Mouse (Mus musculus): ENCODE results near the gene Zfhx3. TPM values are rescaled to one million over a fixed set of nuclear protein-coding genes. Genes with fewer than 3 reads are reported as not detected.

Gene Zfhx3
- polyA plus RNA-seq, 1 experiment from 2014 or later, result 38.7 TPM

DNA sequence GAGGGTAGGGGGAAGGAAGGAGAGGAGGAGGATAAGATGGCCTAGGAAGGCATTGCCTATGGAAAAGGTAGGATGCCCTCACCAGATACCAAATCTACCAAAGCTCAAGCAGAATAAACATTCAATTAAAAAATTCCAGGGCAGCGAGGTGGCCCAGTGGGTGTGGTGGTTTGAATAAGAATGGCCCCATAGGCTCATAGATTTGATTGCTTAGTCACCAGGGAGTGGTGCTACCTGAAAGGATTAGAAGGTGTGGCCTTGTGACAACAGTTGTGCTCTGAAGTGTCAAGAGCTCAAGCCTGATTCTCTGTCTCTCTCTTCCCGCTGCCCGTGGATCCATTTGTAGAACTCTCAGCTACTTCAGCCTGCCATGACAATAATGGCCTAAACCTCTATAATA, 703.2 kb downstream of the Zfhx3 start:
- no peak overlapping the region for H3K9ac ChIP-seq
- 75% methylated on average over 3 of the region's 3 CpGs for WGBS
- H3K9me3 ChIP-seq, result no peaks in the 10 kb centered on the region
- H3K4me1 ChIP-seq, result no peaks in the 10 kb centered on the region
- no peaks in the 10 kb centered on the region for H3K36me3 ChIP-seq
- ATAC-seq (ENCODE audit: low FRiP score, low read depth), result no peak
- no peak overlapping the region for H3K4me3 ChIP-seq
- H3K27me3 ChIP-seq (replicated peaks), result no peaks in the 10 kb centered on the region
- no peak overlapping the region for H3K27ac ChIP-seq
- H3K4me2 ChIP-seq (replicated peaks), result no peak overlapping the region

GRCm38 (mm10) chr8:108647556-108647955, 705.1 kb downstream of the Zfhx3 start:
- H3K36me3 ChIP-seq, result no peaks in the 10 kb centered on the region
- no peaks in the 10 kb centered on the region for H3K9me3 ChIP-seq
- no peaks in the 10 kb centered on the region for H3K4me1 ChIP-seq
- H3K4me3 ChIP-seq, result no peak overlapping the region
- ATAC-seq (ENCODE audit: low FRiP score, low read depth), result no peak
- H3K27me3 ChIP-seq (replicated peaks), result no peaks in the 10 kb centered on the region
- no peak overlapping the region for H3K9ac ChIP-seq
- H3K27ac ChIP-seq, result no peak overlapping the region
- H3K4me2 ChIP-seq (replicated peaks), result no peak overlapping the region
- 38% methylated on average over 8 of the region's 8 CpGs for WGBS

DNA sequence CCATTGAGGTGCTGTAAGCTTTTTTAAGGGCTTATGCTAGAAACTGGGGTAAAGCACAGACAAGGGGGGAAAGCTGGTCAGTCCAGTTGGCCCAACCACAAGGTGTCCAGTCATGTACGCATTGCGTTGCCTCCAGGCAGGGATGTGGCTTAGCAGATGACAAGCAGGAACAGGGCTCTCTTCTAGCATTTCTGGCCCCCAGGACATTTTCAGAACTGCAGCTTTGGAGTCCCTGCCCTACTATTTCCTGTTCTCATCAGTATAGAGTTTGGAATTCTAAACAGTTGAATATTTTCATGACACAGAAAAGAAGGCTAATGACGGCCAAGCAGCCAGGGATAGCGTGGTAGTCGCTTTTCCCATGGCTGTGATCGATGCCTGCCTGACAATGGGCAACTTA, 706.5 kb downstream of the Zfhx3 start:
- H3K4me3 ChIP-seq, result no peak overlapping the region
- no peaks in the 10 kb centered on the region for H3K9me3 ChIP-seq
- no peaks in the 10 kb centered on the region for H3K4me1 ChIP-seq
- no peak overlapping the region for H3K4me2 ChIP-seq (replicated peaks)
- H3K27me3 ChIP-seq (replicated peaks), result no peaks in the 10 kb centered on the region
- 89% methylated on average over 6 of the region's 6 CpGs for WGBS
- H3K27ac ChIP-seq, result no peak overlapping the region
- no peak for ATAC-seq (ENCODE audit: low FRiP score, low read depth)
- H3K36me3 ChIP-seq, result no peaks in the 10 kb centered on the region
- no peak overlapping the region for H3K9ac ChIP-seq

DNA sequence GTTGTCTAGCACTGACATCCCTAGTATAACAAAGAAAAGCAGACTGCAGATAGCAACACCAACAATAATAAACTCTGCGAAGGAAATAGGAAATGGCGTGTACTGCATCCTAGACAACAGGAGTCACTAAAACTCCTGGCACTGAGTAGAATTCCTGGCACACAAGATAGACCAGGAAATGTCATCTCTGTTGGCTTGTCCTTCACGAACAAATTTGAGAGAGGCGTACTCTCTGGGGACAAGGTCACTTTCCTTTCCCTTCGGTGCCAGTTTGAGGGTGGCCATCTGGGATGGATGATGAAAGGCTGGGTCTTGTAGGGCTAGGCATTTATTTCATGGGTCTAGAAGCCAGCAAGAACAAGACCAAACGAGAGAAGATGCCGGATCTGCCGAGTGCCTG, 708.4 kb downstream of the Zfhx3 start:
- ATAC-seq (ENCODE audit: low FRiP score, low read depth), result no peak
- H3K27ac ChIP-seq, result no peak overlapping the region
- no peaks in the 10 kb centered on the region; the same call in 1 of the 2 replicates for H3K4me1 ChIP-seq
- no peaks in the 10 kb centered on the region for H3K9me3 ChIP-seq
- H3K4me2 ChIP-seq (replicated peaks), result no peak overlapping the region
- no peak overlapping the region for H3K9ac ChIP-seq
- no peaks in the 10 kb centered on the region for H3K36me3 ChIP-seq
- 92% methylated on average over 8 of the region's 8 CpGs for WGBS
- no peak overlapping the region for H3K4me3 ChIP-seq
- no peaks in the 10 kb centered on the region for H3K27me3 ChIP-seq (replicated peaks)

- WGBS, result 43% methylated on average over 5 of the region's 5 CpGs
- H3K4me2 ChIP-seq (replicated peaks), result no peak overlapping the region
- H3K36me3 ChIP-seq, result no peaks in the 10 kb centered on the region
- no peak for ATAC-seq (ENCODE audit: low FRiP score, low read depth)
- H3K9me3 ChIP-seq, result no peaks in the 10 kb centered on the region
- H3K4me1 ChIP-seq, result no peaks in the 10 kb centered on the region
- H3K9ac ChIP-seq, result no peak overlapping the region
- no peak overlapping the region for H3K4me3 ChIP-seq
- no peaks in the 10 kb centered on the region for H3K27me3 ChIP-seq (replicated peaks)
- no peak overlapping the region for H3K27ac ChIP-seq
Measured at GRCm38 (mm10) chr8:108661486-108662093, 719.1 kb downstream of the Zfhx3 start.

DNA sequence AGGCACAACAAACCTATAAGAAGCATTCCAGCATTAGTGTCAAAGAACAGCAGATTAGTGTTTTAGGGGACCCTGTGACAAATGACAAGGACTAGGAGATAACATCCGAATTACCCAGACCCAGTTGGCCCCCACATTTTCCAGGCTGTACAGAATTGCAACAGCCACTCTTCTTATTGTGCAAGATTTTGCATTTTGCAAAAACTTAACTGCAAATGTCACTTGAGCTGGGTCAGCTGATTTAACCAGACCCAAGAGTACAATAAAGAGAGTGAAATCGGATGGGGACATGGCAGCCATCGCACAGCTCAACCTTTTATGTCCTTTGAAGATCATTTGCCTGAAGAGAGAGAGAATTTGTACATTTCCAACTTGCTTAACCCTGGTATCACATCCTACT, 720.3 kb downstream of the Zfhx3 start:
- Histone ChIP-seq H3K4me1 (no peaks in the 10 kb centered on the region), H3K4me2 (replicated peaks) (no peak overlapping the region), H3K4me3 (no peak overlapping the region), H3K9me3 (no peaks in the 10 kb centered on the region), H3K9ac (no peak overlapping the region), H3K36me3 (no peaks in the 10 kb centered on the region), H3K27me3 (replicated peaks) (no peaks in the 10 kb centered on the region), H3K27ac (no peak overlapping the region)
- ATAC-seq (ENCODE audit: low FRiP score, low read depth), result no peak
- WGBS, result 81% methylated on average over 3 of the region's 3 CpGs

- Histone ChIP-seq H3K36me3 (no peaks in the 10 kb centered on the region), H3K9ac (no peak overlapping the region), H3K4me3 (no peak overlapping the region), H3K27me3 (replicated peaks) (0 out of 2 replicates have a peak, but pooled peaks cover 4% of the 10 kb centered on the region), H3K4me1 (peaks cover 9% of the 10 kb centered on the region; the same call in 1 of the 2 replicates), H3K4me2 (replicated peaks) (no peak overlapping the region), H3K27ac (no peak overlapping the region), H3K9me3 (no peaks in the 10 kb centered on the region)
- WGBS, result 74% methylated on average over 11 of the region's 11 CpGs
- no peak for ATAC-seq (ENCODE audit: low FRiP score, low read depth)
Measured at GRCm38 (mm10) chr8:108671939-108672515, 729.6 kb downstream of the Zfhx3 start.

DNA sequence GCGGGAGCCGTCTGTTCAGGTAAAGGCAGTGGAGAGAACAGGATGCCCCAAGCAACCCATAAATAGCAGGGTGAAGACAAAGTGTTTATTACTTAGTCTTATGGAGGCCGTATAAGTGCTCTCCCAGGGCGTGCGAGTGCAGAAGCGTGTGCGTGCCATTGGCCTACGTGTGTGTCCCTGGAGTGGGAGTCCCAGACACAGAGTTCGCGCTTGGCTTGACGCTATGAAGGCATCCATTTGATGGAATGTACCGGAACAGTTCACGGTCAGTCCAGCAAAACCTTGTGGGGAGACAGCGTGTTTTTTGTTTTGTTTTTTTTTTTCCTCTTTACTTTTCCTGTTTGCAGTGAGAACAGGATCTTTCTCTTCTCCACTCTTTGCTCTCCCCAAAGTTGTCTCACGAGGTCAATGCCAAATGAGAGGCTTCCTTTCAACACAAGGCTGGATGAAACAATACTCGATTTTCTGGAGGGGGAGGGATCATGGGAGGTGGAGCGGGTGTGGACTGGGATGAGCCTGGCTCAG, 732.6 kb downstream of the Zfhx3 start:
- Histone ChIP-seq H3K27ac (no peak overlapping the region), H3K9me3 (no peaks in the 10 kb centered on the region), H3K4me2 (replicated peaks) (0 out of 2 replicates have a peak overlapping the region, but pooled peaks have one; percentile 20), H3K4me1 (peaks cover 9% of the 10 kb centered on the region; the same call in 1 of the 2 replicates), H3K27me3 (replicated peaks) (0 out of 2 replicates have a peak, but pooled peaks cover 4% of the 10 kb centered on the region), H3K4me3 (no peak overlapping the region), H3K9ac (no peak overlapping the region), H3K36me3 (no peaks in the 10 kb centered on the region)
- no peak for ATAC-seq (ENCODE audit: low FRiP score, low read depth)
- 25% methylated on average over 17 of the region's 17 CpGs for WGBS

DNA sequence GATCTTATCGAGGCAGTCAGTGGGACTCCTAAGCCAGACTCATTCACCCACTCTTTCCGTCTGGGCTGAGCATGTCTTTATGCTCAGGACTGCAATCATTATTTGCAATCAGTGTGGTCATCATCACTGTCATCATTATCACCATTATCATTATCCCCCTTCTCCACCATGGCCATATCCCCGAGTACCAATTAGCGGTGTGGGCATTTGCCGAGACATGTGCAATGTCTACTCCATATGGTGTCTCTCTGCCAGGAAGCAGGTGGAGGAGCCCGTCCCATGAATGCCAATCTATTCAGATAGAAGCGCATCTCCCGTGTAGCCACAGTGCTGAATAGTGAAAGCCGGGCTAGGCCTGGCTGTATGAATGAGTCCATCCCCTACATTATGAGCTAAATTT, 747.2 kb downstream of the Zfhx3 start:
- Histone ChIP-seq H3K36me3 (no peaks in the 10 kb centered on the region), H3K9me3 (no peaks in the 10 kb centered on the region), H3K27me3 (replicated peaks) (peaks cover 11% of the 10 kb centered on the region), H3K27ac (no peak overlapping the region), H3K4me1 (peaks cover 26% of the 10 kb centered on the region), H3K9ac (no peak overlapping the region), H3K4me3 (no peak overlapping the region), H3K4me2 (replicated peaks) (no peak overlapping the region)
- no peak for ATAC-seq (ENCODE audit: low FRiP score, low read depth)
- 80% methylated on average over 9 of the region's 9 CpGs for WGBS

DNA sequence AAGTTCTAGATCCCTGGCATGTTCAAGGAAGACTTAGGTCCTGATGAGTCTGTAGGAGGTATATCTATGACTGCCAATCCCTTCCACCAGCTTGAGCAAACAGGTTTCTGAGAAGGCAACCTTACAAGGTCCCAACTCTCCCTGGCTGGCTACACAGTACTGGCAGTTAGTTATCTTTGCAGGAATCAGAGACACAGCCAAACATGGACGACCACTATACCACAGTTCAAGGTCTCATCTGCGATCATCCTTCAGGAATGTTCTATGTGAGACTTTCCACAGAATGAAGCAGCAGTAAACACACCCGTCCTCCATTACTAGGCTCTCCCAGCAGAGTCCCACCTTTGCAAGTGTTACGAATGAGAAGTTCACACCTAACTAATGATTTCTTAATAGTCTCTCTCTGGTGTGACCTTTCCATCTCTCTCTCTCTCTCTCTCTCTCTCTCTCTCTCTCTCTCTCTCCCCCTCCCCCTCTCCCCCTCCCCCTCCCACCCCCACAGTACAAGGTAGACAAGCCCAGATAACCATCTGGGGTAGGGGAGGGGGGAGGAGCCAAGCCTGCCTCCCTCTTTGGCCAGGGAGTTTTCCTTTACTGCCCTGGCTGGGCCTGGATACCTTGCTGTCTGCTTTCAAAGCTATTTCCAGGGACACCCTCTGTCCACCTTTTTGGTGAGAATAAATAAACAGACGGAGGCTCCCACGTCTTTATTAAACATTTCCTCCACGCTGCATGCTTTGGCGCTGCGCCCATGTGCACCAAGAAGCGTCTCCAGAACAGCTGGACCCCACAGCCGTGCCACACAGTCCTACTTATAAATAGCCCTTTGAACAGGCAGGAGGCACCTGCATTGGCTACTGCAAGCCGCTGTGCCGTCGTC, 748.4 kb downstream of the Zfhx3 start:
- peaks cover 23% of the 10 kb centered on the region for H3K27me3 ChIP-seq (replicated peaks)
- H3K27ac ChIP-seq, result peak overlapping the region; percentile 74
- ATAC-seq (ENCODE audit: low FRiP score, low read depth), result no peak; the same call in 1 of the 2 replicates
- WGBS, result 24% methylated on average over 14 of the region's 14 CpGs
- H3K4me1 ChIP-seq, result peaks cover 36% of the 10 kb centered on the region
- peak overlapping the region; percentile 59 for H3K4me2 ChIP-seq (replicated peaks)
- no peak overlapping the region for H3K9ac ChIP-seq
- no peaks in the 10 kb centered on the region for H3K36me3 ChIP-seq
- H3K9me3 ChIP-seq, result no peaks in the 10 kb centered on the region
- no peak overlapping the region for H3K4me3 ChIP-seq

DNA sequence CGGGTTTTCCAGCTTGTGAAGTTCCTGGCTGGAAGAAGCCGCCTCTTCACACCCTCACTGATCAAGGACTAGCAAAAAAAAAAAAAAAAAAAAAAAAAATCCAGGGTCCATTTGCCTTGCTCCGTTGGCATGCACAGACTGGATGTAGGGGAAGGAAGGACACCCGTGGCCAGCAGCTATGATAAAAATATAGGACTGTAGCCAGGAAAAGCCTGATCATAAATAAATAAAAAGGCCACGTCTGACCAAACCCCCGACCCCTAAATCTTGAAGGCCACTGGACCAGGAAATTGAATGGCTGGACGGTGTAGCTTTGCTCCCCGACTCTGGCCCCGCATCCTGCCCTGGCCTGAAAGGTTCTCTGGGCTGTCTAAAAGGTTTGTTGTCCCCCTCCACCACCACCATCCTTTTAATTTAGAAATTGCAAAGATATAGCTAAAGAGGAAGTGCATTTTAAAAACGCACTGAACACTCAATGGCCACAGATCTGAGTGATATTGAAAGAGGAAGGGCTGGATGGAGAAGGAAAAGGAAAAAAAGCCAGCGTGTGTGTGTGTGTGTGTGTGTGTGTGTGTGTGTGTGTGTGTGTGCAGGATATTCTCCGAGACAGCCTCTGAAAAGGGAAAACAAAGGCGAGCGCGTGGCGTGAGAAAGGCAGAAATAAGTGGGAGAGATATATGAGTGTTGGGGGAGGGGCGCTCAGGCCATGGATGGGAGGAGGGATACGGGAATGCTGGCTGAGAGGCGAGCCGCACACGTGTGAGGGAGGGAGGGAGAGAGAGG, 749.2 kb downstream of the Zfhx3 start:
- H3K27me3 ChIP-seq (replicated peaks), result peaks cover 31% of the 10 kb centered on the region
- ATAC-seq (ENCODE audit: low FRiP score, low read depth), result peak; percentile 56
- WGBS, result 5% methylated on average over 21 of the region's 21 CpGs

More for the DNA sequence above, 749.2 kb downstream of the Zfhx3 start:
- no peaks in the 10 kb centered on the region for H3K9me3 ChIP-seq
- 0 out of 2 replicates have a peak overlapping the region, but pooled peaks have one; percentile 16 for H3K4me3 ChIP-seq
- H3K36me3 ChIP-seq, result no peaks in the 10 kb centered on the region
- H3K27ac ChIP-seq, result peak overlapping the region; percentile 74
- peaks cover 44% of the 10 kb centered on the region for H3K4me1 ChIP-seq
- H3K9ac ChIP-seq, result peak overlapping the region; percentile 47
- peak overlapping the region; percentile 59 for H3K4me2 ChIP-seq (replicated peaks)

Data from neural tube, embryonic 12.5 days (tissue).